Mouse (Mus musculus) liver, postnatal 0 days (tissue): ENCODE results near the gene Tekt1.

Experiments
- CTCF ChIP-seq: sonication (generic); IDR thresholded peaks from 2 replicates; pipeline ENCODE4 v1.5.1; 2016; ENCODE audit warnings: antibody characterized with exemption, low read depth
- EP300 ChIP-seq: IDR thresholded peaks from 2 replicates; pipeline ENCODE4 v1.6.1; 2016; ENCODE audit warnings: antibody characterized with exemption, low read depth, mild to moderate bottlenecking

- no peak for TF ChIP-seq CTCF
- no peak for TF ChIP-seq EP300
Observed at GRCm38 (mm10) chr11:72411945-72412344, 49.7 kb upstream of the Tekt1 start.
